23 mouse cellular contexts compared by ENCODE assay signal in genomic region chr16:37742266-37742665, GRCm38 (mm10). TPM values are rescaled to one million over a fixed set of nuclear protein-coding genes. Genes with fewer than 3 reads are reported as not detected.
DNase-seq lines count a peak whose midpoint lies in the region; ATAC-seq and TF ChIP-seq lines count a peak whose summit lies in the region.
"Had no signal": no experiment of that assay in that cellular context is flagged by ENCODE, and none has a peak within 500 bp of the region (broad histone marks: within the 10 kb centered on the region; RNA-seq: fewer than 3 reads in every experiment).

No protein-coding gene starts in this region.

- no peaks in the 10 kb centered on the region for H3K36me3 ChIP-seq in heart, embryonic 12.5 days
- no peaks in the 10 kb centered on the region for H3K36me3 ChIP-seq in intestine, embryonic 15.5 days
- no peaks in the 10 kb centered on the region for H3K36me3 ChIP-seq in intestine, postnatal 0 days (ENCODE audit: control insufficient read depth, insufficient read depth)
- no peaks in the 10 kb centered on the region for H3K36me3 ChIP-seq in embryonic facial prominence, embryonic 14.5 days (ENCODE audit: control insufficient read depth, insufficient read depth, low read length)
- H3K36me3 ChIP-seq: hindbrain, embryonic 15.5 days; kidney, embryonic 15.5 days; limb, embryonic 13.5 days; liver, embryonic 12.5 days; midbrain, embryonic 12.5 days had no signal

- ATAC-seq in heart, embryonic 12.5 days (ENCODE audit: insufficient number of reproducible peaks, low FRiP score), result no peak
- no peak for ATAC-seq in intestine, embryonic 15.5 days
- ATAC-seq in intestine, postnatal 0 days, result no peak
- ATAC-seq in embryonic facial prominence, embryonic 14.5 days (ENCODE audit: low read depth), result no peak
- ATAC-seq: activated CD4-positive, CD25-positive, alpha-beta regulatory T cell, adult 4 months; forebrain, embryonic 13.5 days; liver, embryonic 12.5 days had no signal

- H3K27me3 ChIP-seq in heart, embryonic 12.5 days (replicated peaks), result no peaks in the 10 kb centered on the region
- no peaks in the 10 kb centered on the region for H3K27me3 ChIP-seq in intestine, embryonic 15.5 days (replicated peaks)
- no peaks in the 10 kb centered on the region for H3K27me3 ChIP-seq in intestine, postnatal 0 days (replicated peaks; ENCODE audit: control insufficient read depth, insufficient read depth, low read length)
- H3K27me3 ChIP-seq in embryonic facial prominence, embryonic 14.5 days (replicated peaks; ENCODE audit: control insufficient read depth, insufficient read depth, low read length), result no peaks in the 10 kb centered on the region
- H3K27me3 ChIP-seq: forebrain, embryonic 13.5 days; hindbrain, embryonic 15.5 days; kidney, embryonic 15.5 days; limb, embryonic 13.5 days; liver, embryonic 12.5 days; midbrain, embryonic 12.5 days had no signal

- TF ChIP-seq CTCF in intestine, postnatal 0 days (IDR thresholded peaks at IDR 0.05; ENCODE audit: low read depth), result no peak

- 44% methylated on average over 4 of the region's 4 CpGs for WGBS in heart, embryonic 12.5 days
- 48% methylated on average over 4 of the region's 4 CpGs for WGBS in intestine, embryonic 15.5 days
- WGBS in intestine, postnatal 0 days, result 60% methylated on average over 4 of the region's 4 CpGs
- WGBS in embryonic facial prominence, embryonic 14.5 days, result 54% methylated on average over 4 of the region's 4 CpGs

- H3K4me3 ChIP-seq in heart, embryonic 12.5 days, result no peak overlapping the region
- no peak overlapping the region for H3K4me3 ChIP-seq in intestine, embryonic 15.5 days (replicated peaks)
- H3K4me3 ChIP-seq in intestine, postnatal 0 days (ENCODE audit: low read depth, low read length), result no peak overlapping the region
- no peak overlapping the region for H3K4me3 ChIP-seq in embryonic facial prominence, embryonic 14.5 days (ENCODE audit: low read depth, low read length)
- H3K4me3 ChIP-seq: erythroblast, embryonic 14.5 days; forebrain, embryonic 13.5 days; hindbrain, embryonic 15.5 days; kidney, embryonic 15.5 days; limb, embryonic 13.5 days; liver, embryonic 12.5 days; midbrain, embryonic 12.5 days had no signal

- no peak overlapping the region for H3K9ac ChIP-seq in heart, embryonic 12.5 days
- H3K9ac ChIP-seq in intestine, embryonic 15.5 days, result no peak overlapping the region
- H3K9ac ChIP-seq in intestine, postnatal 0 days (ENCODE audit: low read depth, low read length), result no peak overlapping the region
- H3K9ac ChIP-seq in embryonic facial prominence, embryonic 14.5 days (ENCODE audit: low read depth, low read length), result no peak overlapping the region
- H3K9ac ChIP-seq: forebrain, embryonic 13.5 days; hindbrain, embryonic 15.5 days; kidney, embryonic 15.5 days; limb, embryonic 13.5 days; liver, embryonic 12.5 days; midbrain, embryonic 12.5 days had no signal

- H3K4me2 ChIP-seq in heart, embryonic 12.5 days, result no peak overlapping the region
- no peak overlapping the region for H3K4me2 ChIP-seq in intestine, embryonic 15.5 days (replicated peaks)
- H3K4me2 ChIP-seq in intestine, postnatal 0 days (replicated peaks; ENCODE audit: low read depth), result no peak overlapping the region
- H3K4me2 ChIP-seq in embryonic facial prominence, embryonic 14.5 days (ENCODE audit: low read depth, low read length), result no peak overlapping the region
- H3K4me2 ChIP-seq: forebrain, embryonic 13.5 days; hindbrain, embryonic 15.5 days; kidney, embryonic 15.5 days; limb, embryonic 13.5 days; liver, embryonic 12.5 days; midbrain, embryonic 12.5 days had no signal

- no peak for DNase-seq in heart, postnatal 10 days
- DNase-seq in embryonic facial prominence, embryonic 14.5 days (ENCODE audit: low spot score), result no peak
- DNase-seq in left cerebral cortex, postnatal 10 days (ENCODE audit: extremely low spot score in 1 of 2, low spot score in 2 of 2), result no peak
- no peak for DNase-seq in layer of hippocampus, postnatal 25 days (ENCODE audit: extremely low spot score in 1 of 2, low spot score in 1 of 2)
- DNase-seq: adrenal gland, postnatal 10 days; cerebellum, adult 8-10 months; gastrocnemius, postnatal 14 days; kidney, adult 11 months; lung, adult 18-20 months; lung, postnatal 14 days; thymus, postnatal 14 days had no signal

- no peaks in the 10 kb centered on the region for H3K9me3 ChIP-seq in heart, embryonic 12.5 days (replicated peaks)
- no peaks in the 10 kb centered on the region for H3K9me3 ChIP-seq in intestine, embryonic 15.5 days
- H3K9me3 ChIP-seq in intestine, postnatal 0 days (ENCODE audit: control insufficient read depth), result no peaks in the 10 kb centered on the region
- H3K9me3 ChIP-seq in embryonic facial prominence, embryonic 14.5 days (ENCODE audit: control insufficient read depth, low read length), result no peaks in the 10 kb centered on the region
- H3K9me3 ChIP-seq: forebrain, embryonic 13.5 days; hindbrain, embryonic 15.5 days; kidney, embryonic 15.5 days; limb, embryonic 13.5 days; liver, embryonic 12.5 days; midbrain, embryonic 12.5 days had no signal

- H3K27ac ChIP-seq in heart, embryonic 12.5 days (ENCODE audit: poor library complexity, severe bottlenecking), result peak overlapping the region; percentile 55
- H3K27ac ChIP-seq in intestine, embryonic 15.5 days, result peak overlapping the region; percentile 13; the same call in 1 of the 2 replicates
- no peak overlapping the region for H3K27ac ChIP-seq in intestine, postnatal 0 days (ENCODE audit: low read depth, low read length)
- peak overlapping the region; percentile 2; the same call in 1 of the 2 replicates for H3K27ac ChIP-seq in embryonic facial prominence, embryonic 14.5 days (replicated peaks; ENCODE audit: low read depth, low read length)
- H3K27ac ChIP-seq: forebrain, embryonic 13.5 days; hindbrain, embryonic 15.5 days; kidney, embryonic 15.5 days; limb, embryonic 13.5 days; liver, embryonic 12.5 days; midbrain, embryonic 12.5 days; stomach, postnatal 0 days had no signal

- H3K4me1 ChIP-seq in heart, embryonic 12.5 days (replicated peaks), result peaks cover 5% of the 10 kb centered on the region
- no peaks in the 10 kb centered on the region for H3K4me1 ChIP-seq in intestine, embryonic 15.5 days (replicated peaks)
- no peaks in the 10 kb centered on the region for H3K4me1 ChIP-seq in intestine, postnatal 0 days (replicated peaks; ENCODE audit: control insufficient read depth, insufficient read depth, low read length)
- H3K4me1 ChIP-seq in embryonic facial prominence, embryonic 14.5 days (ENCODE audit: control insufficient read depth, insufficient read depth, low read length), result peaks cover 8% of the 10 kb centered on the region; the same call in 1 of the 2 replicates
- H3K4me1 ChIP-seq: forebrain, embryonic 13.5 days; hindbrain, embryonic 15.5 days; kidney, embryonic 15.5 days; limb, embryonic 13.5 days; liver, embryonic 12.5 days; midbrain, embryonic 12.5 days had no signal

- intact Hi-C loops in heart, postnatal 10 days (cut with DNase I), result no loop called here
- intact Hi-C loops in left cerebral cortex, postnatal 10 days (cut with DNase I), result no loop called here

RNA-seq across cellular contexts. Expression of gene Fstl1, which starts 34.4 kb away (rescaled TPM):
- 558 and 559 TPM in 2 replicates for polyA plus RNA-seq in heart, embryonic 12.5 days (2016; fragmentation: Nextera tagmentation; extraction: Ambion mirVana)
- 100 to 1,000 TPM; 352 to 420 TPM for total RNA-seq in heart, postnatal 10 days (2021)
- 232 and 269 TPM in 2 replicates for polyA plus RNA-seq in intestine, embryonic 15.5 days (2015; fragmentation: Nextera tagmentation; extraction: Ambion mirVana)
- 125 and 139 TPM in 2 replicates for polyA plus RNA-seq in intestine, postnatal 0 days (2015; fragmentation: Nextera tagmentation; extraction: Ambion mirVana)
- 833 and 870 TPM in 2 replicates for polyA plus RNA-seq in embryonic facial prominence, embryonic 14.5 days (2014; fragmentation: Nextera tagmentation; extraction: Ambion mirVana)
- 10 to 100 TPM; 67.0 to 71.9 TPM for total RNA-seq in left cerebral cortex, postnatal 10 days (2021)
- 10 to 100 TPM; 32.0 to 36.1 TPM for total RNA-seq in layer of hippocampus, postnatal 25 days (2021)
